Mouse (Mus musculus) left cerebral cortex, adult 18-20 months (tissue): ENCODE measurements around the gene Adra1d. TPM values are rescaled to one million over a fixed set of nuclear protein-coding genes. Genes with fewer than 3 reads are reported as not detected.
A peak's percentile ranks its signal among the peaks of the same experiment; 100 is the strongest.

Experiments used
- DNase-seq, 2 experiments: peaks; one replicate each; pipeline ENCODE4 v3.0.0; 2021 to 2022; ENCODE audit warnings: low spot score in 2 of 2, mixed read lengths in 1 of 2
- long read RNA-seq, 2 experiments: library from polyadenylated mRNA; stranded (forward); transcript quantifications; one replicate each; pipeline ENCODE4 v2.0.0; 2021
- total RNA-seq, 2 experiments: library from RNA; stranded (reverse); gene quantifications; 2 replicates each; pipeline ENCODE4 v1.2.3; 2021

Adra1d gene
- total RNA-seq: 10 to 100 TPM; 54.2 to 58.7 TPM
- long read RNA-seq, experiment 1, transcript Adra1d-201 (2 exons, 1,899 nt): major isoform, 39 of 40 reads
- long read RNA-seq, experiment 1, partial matches to known transcripts: 0 of 40 reads
- long read RNA-seq, experiment 1, other reads (novel, unspliced or antisense): 1 of 40 reads
- long read RNA-seq, experiment 2, transcript Adra1d-201 (2 exons, 1,899 nt): major isoform, 25 of 30 reads
- long read RNA-seq, experiment 2, partial matches to known transcripts: 0 of 30 reads
- long read RNA-seq, experiment 2, other reads (novel, unspliced or antisense): 5 of 30 reads

DNA sequence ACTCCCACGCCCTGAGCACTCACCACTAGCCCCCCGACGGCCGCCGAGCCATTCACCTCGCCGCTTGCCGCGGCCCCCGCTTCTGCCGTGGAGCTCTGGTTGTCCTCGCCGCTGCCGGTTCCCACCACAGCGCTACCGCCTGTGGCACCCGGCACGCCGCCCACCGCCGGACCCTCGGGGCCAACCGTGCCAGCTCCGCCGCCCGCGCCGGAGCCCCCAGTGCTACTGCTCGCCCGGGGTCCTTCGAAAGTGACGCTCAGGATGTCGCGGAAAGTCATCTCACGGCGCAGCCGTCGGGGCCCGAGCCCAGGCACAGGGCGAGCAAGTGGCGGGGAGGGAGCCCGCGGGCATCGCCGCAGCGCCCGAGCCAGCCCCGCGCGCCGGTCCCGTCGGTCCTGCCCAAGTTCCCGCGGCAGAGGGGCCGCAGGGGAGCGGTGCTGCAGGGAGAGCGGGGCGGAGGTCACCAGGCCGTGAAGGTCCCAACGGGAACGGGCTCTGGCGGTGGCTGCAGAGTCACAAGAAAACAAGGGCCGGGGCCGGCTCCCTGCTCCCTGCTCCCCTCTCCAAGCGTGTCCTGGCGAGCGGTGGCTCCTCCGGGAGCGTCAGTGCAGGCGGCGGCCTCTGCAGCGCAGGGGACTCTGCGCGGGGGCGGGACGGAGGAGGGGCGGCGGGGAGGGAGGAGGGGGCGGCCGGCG, at the start of gene Adra1d:
Gene Adra1d (minus strand): TSS at position 393 of the 695 bp plus-strand sequence.
- peak in 1 of 2 experiments; percentile 32 for DNase-seq

DNA sequence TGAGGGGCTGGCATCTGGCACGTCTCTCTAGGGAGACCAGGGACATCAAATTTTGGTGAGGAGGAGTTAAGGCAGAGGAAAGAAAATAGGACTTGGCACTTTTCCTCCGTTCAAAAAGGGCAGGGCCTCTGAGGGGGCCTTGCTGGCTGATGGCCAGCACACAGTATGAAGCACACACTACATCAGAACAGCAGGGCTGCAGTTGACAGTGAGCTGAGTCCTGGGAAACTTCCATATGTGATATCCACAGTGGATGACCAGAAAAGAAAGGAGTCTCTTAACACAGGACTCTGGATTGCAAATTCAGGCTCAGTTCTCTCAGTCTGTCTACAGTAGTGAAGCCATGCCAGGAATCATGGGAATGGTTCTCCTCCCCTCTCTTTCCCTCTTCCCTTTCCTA, 39.8 kb upstream of the Adra1d start:
- no peak for DNase-seq

DNA sequence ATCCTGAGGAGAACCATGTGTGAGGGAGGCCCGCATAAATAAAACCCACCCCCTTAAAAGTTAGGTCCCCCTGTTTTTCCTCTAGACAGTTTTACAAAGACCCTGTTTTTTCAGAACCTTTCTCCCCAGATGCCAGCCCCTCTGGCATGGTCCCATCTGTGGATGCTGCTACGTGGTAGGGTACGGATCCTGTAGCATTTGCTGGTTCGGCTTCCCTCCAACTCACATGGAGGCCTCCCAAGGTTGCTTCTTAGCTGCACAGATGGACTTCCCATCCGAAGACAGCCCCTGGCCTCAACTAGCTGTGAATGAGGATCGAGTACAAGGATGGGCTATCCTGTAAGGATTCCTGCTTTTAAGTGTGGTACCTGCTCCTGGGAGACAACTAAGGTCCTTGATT, 32.8 kb upstream of the Adra1d start:
- DNase-seq: no peak

DNA sequence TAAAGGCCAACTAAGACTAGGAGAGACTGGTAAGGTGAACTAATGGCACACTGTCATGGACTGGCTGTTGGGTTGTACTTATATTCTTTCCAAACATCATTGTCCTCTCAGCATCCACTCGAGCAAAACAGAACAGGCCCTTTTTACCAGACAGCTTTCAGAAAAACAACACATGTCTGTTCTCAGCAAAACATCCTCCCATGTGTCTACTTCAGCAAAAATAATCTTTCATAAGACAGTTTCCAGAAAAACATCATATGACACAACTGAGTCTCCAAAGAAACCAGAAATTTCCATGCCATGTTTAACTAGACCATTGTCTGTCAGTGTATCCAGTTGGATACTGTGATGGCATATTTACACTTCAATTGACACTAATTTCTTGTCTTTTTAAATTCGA, 25.4 kb upstream of the Adra1d start:
- no peak for DNase-seq

DNA sequence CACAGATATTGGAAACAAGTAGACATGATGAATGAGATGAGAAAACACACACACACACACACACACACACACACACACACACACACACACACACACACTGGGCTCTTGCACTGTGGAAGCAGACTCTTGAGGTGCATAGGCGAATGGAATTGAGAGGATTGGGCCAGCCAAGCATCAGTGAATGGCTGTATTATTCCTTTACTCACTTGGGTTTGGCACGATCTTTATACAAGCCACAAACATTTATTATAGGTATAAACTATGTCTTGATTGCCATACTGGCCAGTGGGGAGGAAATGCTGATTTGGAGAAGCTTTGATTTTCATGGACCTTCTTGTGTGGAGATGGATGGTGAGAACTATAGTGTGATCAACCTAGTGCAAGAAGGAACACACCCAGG, 19.4 kb upstream of the Adra1d start:
- no peak for DNase-seq

DNA sequence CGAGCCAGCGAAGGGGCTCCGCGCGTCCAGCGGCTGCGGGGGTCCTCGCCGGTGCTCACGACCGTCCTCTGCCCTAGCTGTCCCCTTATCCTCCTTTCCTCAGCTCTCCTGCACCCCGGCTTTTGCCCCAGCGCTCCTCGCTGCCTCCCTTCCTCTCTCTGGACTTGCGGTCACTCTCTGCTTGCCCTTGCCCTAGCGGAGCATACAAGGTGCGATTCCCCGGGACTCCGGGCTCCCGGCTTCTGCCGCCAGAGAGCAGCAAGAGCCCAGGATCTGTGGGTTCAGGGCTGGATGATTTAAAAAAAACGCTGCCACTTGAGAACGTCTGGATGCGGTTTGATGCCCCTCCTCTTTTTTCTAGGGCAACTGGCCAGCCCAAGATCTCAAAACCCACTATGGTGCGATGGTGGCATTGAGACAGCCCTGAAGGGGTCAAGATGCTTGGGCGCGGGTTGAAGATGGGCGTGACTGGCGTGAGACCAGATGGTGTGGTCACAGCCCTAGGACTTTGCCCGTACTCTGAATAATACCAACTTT, 571 bp upstream of the Adra1d start:
- DNase-seq: peak; percentile 70 to 78

DNA sequence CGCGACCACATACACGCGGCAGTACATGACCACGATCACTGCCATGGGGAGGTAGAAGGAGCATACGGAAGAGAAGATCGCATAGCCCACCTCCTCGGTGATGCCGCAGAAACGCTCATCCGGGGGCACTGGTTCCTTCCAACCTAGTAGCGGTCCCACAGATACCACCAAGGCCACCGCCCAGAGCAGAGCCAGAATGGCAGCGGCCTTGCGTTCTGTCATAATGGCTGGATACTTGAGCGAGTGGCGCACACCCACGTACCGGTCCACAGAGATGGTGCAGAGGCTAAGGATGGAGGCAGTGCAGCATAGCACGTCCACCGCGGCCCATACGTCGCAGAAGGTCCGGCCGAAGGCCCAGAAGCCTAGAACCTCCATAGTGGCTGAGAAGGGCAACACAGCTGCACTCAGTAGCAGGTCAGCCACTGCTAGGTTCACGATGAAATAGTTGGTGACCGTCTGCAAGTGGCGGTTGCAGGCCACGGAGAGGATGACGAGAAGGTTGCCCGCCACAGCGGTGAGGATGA, 676 bp downstream of the Adra1d start:
- DNase-seq: no peak

DNA sequence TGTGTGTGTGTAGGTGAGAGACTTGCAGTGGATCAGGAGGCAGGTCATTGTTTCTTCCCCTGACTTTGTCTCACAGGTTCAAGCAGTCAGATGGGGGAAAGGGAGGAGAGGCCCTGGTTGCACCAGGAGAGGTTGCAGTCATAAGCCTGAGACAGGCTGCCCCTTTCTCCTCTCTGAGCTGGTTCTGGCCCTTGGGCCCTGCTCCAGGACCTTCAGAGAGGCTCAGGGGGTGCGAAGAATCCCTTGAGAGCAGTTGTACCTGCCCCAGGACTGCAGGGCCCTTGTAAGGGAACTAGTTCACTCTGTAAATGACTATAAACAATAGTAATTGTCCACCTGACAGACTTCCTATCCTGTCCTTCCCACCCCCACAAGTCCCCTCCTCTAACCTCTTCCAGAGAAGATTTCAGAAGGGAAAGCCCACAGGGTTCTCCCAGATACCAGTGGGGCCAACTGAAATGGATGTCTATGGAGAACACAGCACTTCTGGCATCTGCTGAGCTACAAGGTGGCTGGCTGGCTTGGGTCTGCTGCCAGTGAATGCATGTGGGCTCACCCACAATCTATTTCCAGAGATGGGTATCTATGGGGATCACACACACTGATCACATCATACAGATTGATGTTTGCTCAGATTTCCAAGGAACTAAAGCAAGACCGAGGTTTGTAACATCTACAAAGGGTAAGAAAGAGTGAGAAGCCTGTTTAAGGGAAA, 1.7 kb downstream of the Adra1d start:
- peak in 1 of 2 experiments; percentile 29 for DNase-seq

DNA sequence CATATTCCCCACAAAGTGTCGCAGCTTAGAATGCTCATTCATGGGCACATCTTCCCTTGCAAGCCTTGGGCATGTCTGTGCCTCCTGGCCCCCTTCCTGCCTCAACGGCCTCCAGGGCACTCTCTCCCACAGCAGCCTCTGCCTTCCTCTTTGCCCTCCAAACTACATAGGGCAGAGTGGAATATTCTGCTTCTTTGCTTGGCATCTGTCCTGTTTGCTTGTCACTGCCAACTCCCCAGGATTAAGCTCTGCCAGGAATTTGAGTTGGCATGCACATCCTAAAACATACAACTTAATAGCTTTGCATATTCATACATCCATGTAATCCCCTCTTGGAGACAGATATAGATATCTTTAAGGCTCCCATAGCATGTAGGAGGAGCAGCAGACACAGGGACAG, 4.2 kb downstream of the Adra1d start:
- no peak for DNase-seq

DNA sequence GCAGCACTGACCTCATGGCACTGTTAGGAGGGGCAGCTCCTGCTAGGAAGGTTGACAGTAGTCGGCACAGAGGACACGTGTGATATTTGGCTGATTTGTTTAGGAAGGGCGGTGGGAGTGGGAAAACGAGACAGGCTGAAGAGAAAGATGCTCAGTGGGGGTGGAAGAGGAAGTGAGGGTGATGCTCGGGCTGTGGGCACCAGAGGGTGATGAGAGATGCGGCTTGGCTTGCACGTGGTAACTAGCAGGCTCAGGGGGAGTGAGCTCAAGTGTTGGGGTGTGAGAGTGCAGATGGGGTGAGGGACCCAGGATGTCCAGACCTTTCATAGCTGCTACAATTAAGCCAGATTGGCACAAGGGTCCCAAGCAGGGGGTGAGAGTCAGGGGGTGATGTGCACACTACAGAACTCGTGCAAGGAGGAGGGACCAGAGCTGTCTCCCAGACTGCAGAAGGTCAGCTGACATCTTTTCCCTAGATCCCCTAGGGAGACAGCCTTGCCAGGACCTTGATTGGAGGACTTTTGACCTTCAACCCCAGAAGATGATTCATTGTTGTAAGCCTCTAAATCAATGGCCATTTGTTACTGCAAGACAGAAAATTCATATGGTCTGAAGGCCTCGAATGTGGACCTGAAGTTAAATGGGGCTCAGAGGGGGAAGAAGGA, 9.2 kb downstream of the Adra1d start:
- no peak for DNase-seq

DNA sequence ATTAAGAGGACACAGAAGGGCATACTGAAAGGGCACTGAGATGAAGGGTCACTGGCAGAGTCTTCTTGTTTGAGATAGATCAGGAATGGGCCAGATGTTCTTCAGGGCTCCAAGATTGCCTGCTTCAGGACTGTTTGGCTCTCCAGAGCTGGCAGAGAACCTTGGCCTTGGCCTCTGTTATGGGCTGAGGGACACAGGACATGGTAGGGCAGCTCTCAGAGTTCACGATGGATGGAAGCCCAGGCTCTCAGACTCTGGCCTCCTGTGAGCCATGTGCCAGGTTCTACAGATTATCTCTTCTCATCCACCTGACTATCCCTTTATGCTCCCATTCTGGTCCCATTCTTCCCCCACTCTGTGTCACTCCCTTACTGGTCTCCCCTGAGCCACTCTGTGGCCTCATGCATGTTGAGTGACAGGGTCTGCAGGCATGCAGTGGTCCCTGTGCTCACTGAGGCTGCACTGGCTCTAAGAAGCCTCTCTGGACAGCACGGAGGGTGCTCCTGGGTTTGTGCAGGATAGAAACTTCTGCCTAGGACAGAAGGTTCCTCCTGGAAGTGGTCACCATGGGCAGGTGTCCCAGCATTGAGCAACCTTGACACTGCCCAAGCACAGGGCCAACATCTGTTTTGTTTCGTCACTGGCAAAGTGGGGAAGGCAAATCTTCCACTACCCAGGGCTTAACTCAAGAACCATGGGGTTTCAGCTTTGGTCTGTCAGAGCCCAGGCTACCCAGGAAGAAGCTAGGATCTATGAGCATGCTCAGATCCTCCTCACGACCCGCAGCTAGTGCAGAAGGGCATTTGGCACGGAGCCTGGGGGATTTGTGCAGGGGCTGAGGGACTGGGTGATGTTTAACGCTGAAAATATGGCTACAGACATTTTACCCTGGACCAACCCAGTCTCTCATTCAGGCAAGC, 10.1 kb downstream of the Adra1d start:
- DNase-seq: no peak

DNA sequence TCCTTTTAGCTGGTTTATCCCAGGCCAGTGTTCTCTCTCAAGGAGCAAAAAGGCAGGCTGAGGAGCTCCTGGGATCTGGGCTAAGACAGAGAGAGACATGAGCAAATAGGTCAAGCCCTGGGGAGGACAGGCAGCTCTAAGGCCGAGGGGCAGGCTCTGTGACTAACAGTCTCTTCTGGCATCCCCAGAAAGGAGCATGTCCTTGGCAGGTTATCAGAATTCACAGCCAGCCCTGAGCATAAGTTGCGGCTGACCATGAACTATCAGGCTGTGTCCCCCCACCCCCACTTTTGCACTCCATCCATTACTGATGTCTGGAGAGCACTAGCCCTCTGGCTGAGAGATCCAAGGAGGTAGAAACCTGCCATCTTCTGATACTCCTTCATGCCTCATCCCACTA, 11.2 kb downstream of the Adra1d start:
- DNase-seq: no peak

DNA sequence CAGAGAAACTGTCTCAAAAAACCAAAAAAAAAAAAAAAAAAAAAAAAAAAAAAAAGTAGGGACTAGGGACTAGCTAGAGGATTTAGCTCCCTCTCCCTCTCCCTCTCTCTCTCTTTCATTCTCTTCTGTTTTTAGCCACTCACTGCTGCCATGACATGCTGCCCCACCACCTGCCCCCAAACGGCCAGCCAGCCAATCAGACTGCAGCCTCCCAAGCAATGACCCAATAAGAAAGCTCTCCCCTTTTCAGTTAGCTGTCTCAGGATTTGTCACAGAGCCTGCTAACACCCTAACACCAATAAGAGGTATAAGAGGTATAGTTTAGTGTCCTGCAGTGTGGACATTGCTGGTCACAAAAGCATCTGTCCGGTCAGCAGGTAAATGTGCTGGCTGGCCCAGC, 11.6 kb downstream of the Adra1d start:
- no peak for DNase-seq

DNA sequence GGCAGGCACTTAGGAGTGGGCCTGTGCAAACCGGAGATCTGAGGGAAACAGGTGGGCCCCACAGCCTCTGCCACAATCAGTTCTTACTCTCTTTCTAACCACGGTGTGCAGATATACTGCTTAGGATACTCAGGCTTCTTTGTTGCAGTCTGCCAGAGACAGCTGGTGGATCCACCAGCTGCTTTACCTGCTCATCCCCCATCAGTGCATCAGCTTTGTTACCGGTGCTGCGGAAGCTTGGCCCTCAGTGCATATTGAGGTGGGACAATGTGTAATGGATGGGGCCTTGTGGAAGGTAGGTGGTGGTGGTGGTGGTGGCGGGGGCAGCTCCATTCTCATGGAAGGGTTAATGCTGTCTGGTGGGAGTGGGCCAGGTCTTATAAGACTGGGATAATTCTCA, 13.0 kb downstream of the Adra1d start:
- no peak for DNase-seq

DNA sequence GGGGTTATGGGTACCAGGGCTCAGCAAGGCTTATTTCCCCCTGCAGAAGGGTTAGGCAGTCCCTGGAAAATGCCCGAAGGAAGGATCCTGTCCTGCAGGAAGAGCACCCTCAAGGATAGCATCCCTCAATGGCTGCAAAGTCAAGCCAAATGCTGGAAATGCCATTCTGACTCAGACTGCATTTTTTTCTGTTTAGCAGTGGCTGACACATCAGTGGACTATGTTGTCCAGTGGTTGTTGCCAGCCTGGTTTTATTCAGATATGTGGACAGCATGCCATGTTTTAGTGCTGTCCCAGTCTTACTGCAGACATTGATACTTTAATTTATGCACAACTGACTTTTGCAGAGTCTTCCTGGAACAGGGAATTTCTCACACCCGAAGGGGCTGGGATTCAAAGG, 13.8 kb downstream of the Adra1d start:
- DNase-seq: no peak

DNA sequence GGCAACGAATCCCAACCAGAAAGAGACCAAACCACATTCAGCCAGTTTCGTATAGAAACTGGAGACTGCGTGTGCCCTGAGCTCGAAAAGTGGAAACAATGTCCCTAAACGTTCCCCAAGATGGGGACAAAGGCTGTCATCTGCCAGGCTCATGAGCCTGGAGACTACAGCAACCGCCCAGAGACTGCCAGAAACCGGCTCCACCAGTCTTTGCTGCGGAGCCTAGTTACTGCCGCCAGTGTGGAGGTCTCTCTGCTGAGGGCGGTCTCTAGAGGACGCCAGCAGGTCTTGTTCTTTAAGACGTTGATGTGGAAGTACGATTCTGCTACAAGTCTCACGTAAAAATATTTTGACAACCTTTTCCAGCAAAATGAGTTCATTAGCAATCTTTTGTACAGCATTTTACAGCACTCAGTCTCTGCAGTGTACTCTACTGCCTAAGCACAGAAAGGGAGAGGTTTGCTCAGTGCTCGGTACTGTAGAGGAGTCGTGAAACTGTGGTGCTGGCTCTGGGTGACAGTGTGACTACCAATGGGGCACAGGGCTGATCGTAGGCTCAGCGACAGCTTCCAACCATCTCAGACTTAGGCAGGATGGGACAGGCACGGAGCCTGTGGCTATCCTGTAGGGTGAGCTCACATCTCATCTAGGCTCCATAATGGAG, 15.2 kb downstream of the Adra1d start:
- DNase-seq: peak in 1 of 2 experiments; percentile 47

DNA sequence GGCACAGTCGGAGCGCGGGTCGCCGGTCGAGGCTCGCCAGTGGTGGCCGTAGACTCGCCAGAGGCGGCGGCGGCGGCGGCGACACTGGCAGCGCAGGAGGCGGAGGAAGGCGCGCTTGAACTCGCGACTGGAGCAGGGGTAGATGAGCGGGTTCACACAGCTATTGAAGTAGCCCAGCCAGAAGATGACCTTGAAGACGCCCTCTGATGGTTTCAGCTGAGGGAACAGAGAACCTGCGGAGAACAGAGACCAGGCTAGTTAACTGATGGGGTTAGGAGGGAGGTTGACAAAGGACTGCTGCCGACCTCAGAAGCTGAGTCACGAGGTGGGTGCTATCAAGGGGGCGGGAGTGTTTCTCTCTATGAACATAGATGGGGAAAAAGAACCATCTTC, 15.8 kb downstream of the Adra1d start:
- no peak for DNase-seq

DNA sequence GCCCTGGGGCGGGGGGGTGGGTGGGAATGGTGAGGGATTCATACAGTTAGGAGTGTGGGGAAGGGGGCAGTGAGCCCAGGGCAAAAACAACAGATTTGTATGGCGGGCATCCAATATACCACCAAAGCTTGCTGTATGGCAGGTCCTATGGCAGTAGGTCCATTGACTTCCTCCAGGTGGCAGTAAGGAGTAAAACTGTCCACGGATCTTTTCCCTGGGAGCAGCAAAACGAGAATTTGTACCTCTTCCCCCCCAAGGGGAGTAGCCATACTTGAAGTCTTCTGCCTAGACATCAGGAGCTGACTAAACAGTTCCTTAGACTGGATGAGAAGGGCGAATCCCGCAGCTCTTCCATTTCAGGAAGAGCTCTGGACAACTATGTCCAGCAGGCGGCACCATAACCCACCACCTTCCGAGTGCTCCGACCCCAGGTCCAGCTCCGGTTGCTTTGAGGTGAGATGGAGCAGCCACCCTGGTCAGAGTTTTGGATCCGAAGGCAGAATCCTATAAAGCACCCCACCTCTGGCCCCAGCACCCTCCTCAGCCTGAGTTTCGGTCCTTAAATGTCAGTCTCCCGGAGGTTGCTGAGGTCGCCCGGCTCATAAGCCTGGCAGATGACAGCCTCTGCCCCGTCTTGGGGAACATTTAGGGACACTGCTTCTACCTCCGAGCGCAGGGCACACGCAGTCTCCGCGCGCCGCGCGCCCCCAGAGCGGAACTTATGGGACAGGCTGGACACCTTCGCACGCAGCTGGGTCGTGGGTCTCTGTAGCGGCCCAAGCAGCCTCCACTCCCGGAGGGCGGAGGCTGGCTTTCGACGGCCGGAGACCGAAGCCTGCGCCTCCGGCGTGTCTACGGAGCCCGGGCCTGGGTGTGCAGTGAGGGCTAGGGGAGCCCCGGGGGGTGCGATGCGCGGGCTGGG, 16.4 kb downstream of the Adra1d start:
- DNase-seq: peak; percentile 38 to 59
